Mouse (Mus musculus) hindbrain, embryonic 13.5 days (tissue): Measurements from ENCODE around the gene Cfap157. TPM values are rescaled to one million over a fixed set of nuclear protein-coding genes. Genes with fewer than 3 reads are reported as not detected.

Source experiments
- ATAC-seq: fragments of 200-750 bp; cut with Nextera tagmentation; 2 replicates; pipeline ENCODE4 v1.8.0; 2017; ENCODE audit warnings: moderate TSS enrichment; ENCODE audit not compliant: low FRiP score
- H3K27ac ChIP-seq: fragments of 300-500 bp; sonication (generic); 2 replicates; pipeline ENCODE4 v1.5.1; 2015; ENCODE audit warnings: inconsistent platforms, mild to moderate bottlenecking, moderate library complexity
- H3K27me3 ChIP-seq: fragments of 300-500 bp; sonication (generic); 2 replicates; pipeline ENCODE4 v1.6.1; 2015; ENCODE audit warnings: mild to moderate bottlenecking, inconsistent platforms
- H3K36me3 ChIP-seq: fragments of 300-500 bp; sonication (generic); 2 replicates; pipeline ENCODE4 v1.6.1; 2015; ENCODE audit warnings: mild to moderate bottlenecking, inconsistent platforms
- H3K4me1 ChIP-seq: fragments of 300-500 bp; sonication (generic); replicated peaks from 2 replicates; pipeline ENCODE4 v1.6.1; 2015; ENCODE audit warnings: inconsistent platforms
- H3K4me2 ChIP-seq: fragments of 300-500 bp; sonication (generic); 2 replicates; pipeline ENCODE4 v1.6.1; 2015; ENCODE audit warnings: inconsistent platforms, mild to moderate bottlenecking, moderate library complexity
- H3K4me3 ChIP-seq: fragments of 300-500 bp; sonication (generic); 2 replicates; pipeline ENCODE4 v1.5.1; 2015; ENCODE audit warnings: mild to moderate bottlenecking, inconsistent platforms
- H3K9ac ChIP-seq: fragments of 300-500 bp; sonication (generic); 2 replicates; pipeline ENCODE4 v1.6.1; 2015; ENCODE audit warnings: mild to moderate bottlenecking, inconsistent platforms
- H3K9me3 ChIP-seq: fragments of 300-500 bp; sonication (generic); 2 replicates; pipeline ENCODE4 v1.6.1; 2016; ENCODE audit warnings: inconsistent platforms
- WGBS: fragments of 180-500 bp; shearing (Covaris S2); methylation state at CpG from one replicate; pipeline ENCODE4 v1.1.7; 2015; 5-methylcytosine and 5-hydroxymethylcytosine counted together
- polyA plus RNA-seq: library from polyadenylated mRNA; unstranded; fragments of >200 nt; fragmentation: Nextera tagmentation; extraction: Ambion mirVana; gene quantifications from 2 replicates; pipeline ENCODE4 v1.2.1, GENCODE M21; 2015

The Cfap157 gene
- polyA plus RNA-seq: 1.0 and 1.5 TPM in 2 replicates

GRCm38 (mm10) chr2:32784048-32784681 lies at the start of gene Cfap157:
Gene Cfap157 (minus strand): TSS chr2:32784428.
- Histone ChIP-seq H3K4me1 (0 out of 2 replicates have a peak, but pooled peaks cover 5% of the 10 kb centered on the region), H3K4me3 (no peak within 1 kb of the TSS), H3K36me3 (peaks cover 13% of the 10 kb centered on the region), H3K27ac (no peak within 1 kb of the TSS; the same call in 1 of the 2 replicates), H3K9ac (peak within 1 kb of the TSS; percentile 46; the same call in 1 of the 2 replicates), H3K9me3 (no peaks in the 10 kb centered on the region), H3K27me3 (no peaks in the 10 kb centered on the region), H3K4me2 (no peak within 1 kb of the TSS)
- WGBS: 71% methylated on average over 4 of the region's 4 CpGs
- no peak for ATAC-seq

- H3K4me3 ChIP-seq: no peak overlapping the region
- ATAC-seq: no peak
These were observed 44.9 kb upstream of the Cfap157 start for GRCm38 (mm10) chr2:32828979-32829676.

GRCm38 (mm10) chr2:32825796-32826195 lies 41.6 kb upstream of the Cfap157 start:
- Histone ChIP-seq H3K36me3 (peaks cover 14% of the 10 kb centered on the region), H3K27me3 (no peaks in the 10 kb centered on the region), H3K27ac (no peak overlapping the region), H3K4me2 (no peak overlapping the region), H3K9me3 (no peaks in the 10 kb centered on the region), H3K4me1 (peaks cover 30% of the 10 kb centered on the region), H3K4me3 (no peak overlapping the region), H3K9ac (no peak overlapping the region)
- 81% methylated on average over 6 of the region's 6 CpGs for WGBS
- ATAC-seq: no peak

More at GRCm38 (mm10) chr2:32828979-32829676, 44.9 kb upstream of the Cfap157 start:
- H3K4me2 ChIP-seq: no peak overlapping the region
- H3K36me3 ChIP-seq: peaks cover 5% of the 10 kb centered on the region; the same call in 1 of the 2 replicates
- H3K9ac ChIP-seq: no peak overlapping the region
- H3K9me3 ChIP-seq: no peaks in the 10 kb centered on the region
- peaks cover 22% of the 10 kb centered on the region for H3K4me1 ChIP-seq
- H3K27ac ChIP-seq: no peak overlapping the region
- no peaks in the 10 kb centered on the region for H3K27me3 ChIP-seq
- 85% methylated on average over 11 of the region's 11 CpGs for WGBS

GRCm38 (mm10) chr2:32824778-32825177 lies 40.5 kb upstream of the Cfap157 start:
- Histone ChIP-seq H3K27ac (peak overlapping the region; percentile 67; the same call in 1 of the 2 replicates), H3K27me3 (no peaks in the 10 kb centered on the region), H3K4me3 (no peak overlapping the region), H3K36me3 (peaks cover 24% of the 10 kb centered on the region), H3K9ac (no peak overlapping the region), H3K4me1 (peaks cover 27% of the 10 kb centered on the region), H3K9me3 (no peaks in the 10 kb centered on the region), H3K4me2 (no peak overlapping the region)
- WGBS: 81% methylated on average over 1 of the region's 1 CpGs
- ATAC-seq: no peak

- no peak overlapping the region for H3K9ac ChIP-seq
- ATAC-seq: no peak
- no peak overlapping the region for H3K4me3 ChIP-seq
- no peaks in the 10 kb centered on the region for H3K9me3 ChIP-seq
- no peaks in the 10 kb centered on the region for H3K27me3 ChIP-seq
- 22% methylated on average over 8 of the region's 8 CpGs for WGBS
- peaks cover 29% of the 10 kb centered on the region for H3K36me3 ChIP-seq
- peaks cover 24% of the 10 kb centered on the region for H3K4me1 ChIP-seq
- H3K4me2 ChIP-seq: no peak overlapping the region
- H3K27ac ChIP-seq: peak overlapping the region; percentile 67
These were observed 40.0 kb upstream of the Cfap157 start for GRCm38 (mm10) chr2:32824181-32824580.

GRCm38 (mm10) chr2:32823579-32824154 lies 39.4 kb upstream of the Cfap157 start:
- Histone ChIP-seq H3K27ac (peak overlapping the region; percentile 67), H3K9me3 (no peaks in the 10 kb centered on the region), H3K36me3 (peaks cover 33% of the 10 kb centered on the region), H3K4me2 (no peak overlapping the region), H3K27me3 (no peaks in the 10 kb centered on the region), H3K4me1 (peaks cover 24% of the 10 kb centered on the region), H3K4me3 (no peak overlapping the region), H3K9ac (0 out of 2 replicates have a peak overlapping the region, but pooled peaks have one; percentile 15)
- ATAC-seq: no peak
- whole genome bisulfite sequencing: 50% methylated on average over 8 of the region's 8 CpGs

GRCm38 (mm10) chr2:32823153-32823552 lies 38.9 kb upstream of the Cfap157 start:
- Histone ChIP-seq H3K36me3 (peaks cover 37% of the 10 kb centered on the region), H3K4me2 (no peak overlapping the region), H3K27me3 (no peaks in the 10 kb centered on the region), H3K4me1 (peaks cover 24% of the 10 kb centered on the region), H3K4me3 (no peak overlapping the region), H3K9me3 (no peaks in the 10 kb centered on the region), H3K9ac (peak overlapping the region; percentile 15; the same call in 1 of the 2 replicates), H3K27ac (peak overlapping the region; percentile 67; the same call in 1 of the 2 replicates)
- no peak for ATAC-seq
- 40% methylated on average over 11 of the region's 11 CpGs for WGBS

GRCm38 (mm10) chr2:32822643-32823042 lies 38.4 kb upstream of the Cfap157 start:
- 81% methylated on average over 6 of the region's 6 CpGs for whole genome bisulfite sequencing
- Histone ChIP-seq H3K36me3 (peaks cover 42% of the 10 kb centered on the region), H3K9me3 (no peaks in the 10 kb centered on the region), H3K4me2 (no peak overlapping the region), H3K4me3 (no peak overlapping the region), H3K4me1 (peaks cover 28% of the 10 kb centered on the region), H3K9ac (peak overlapping the region; percentile 15; the same call in 1 of the 2 replicates), H3K27ac (peak overlapping the region; percentile 20; the same call in 1 of the 2 replicates), H3K27me3 (no peaks in the 10 kb centered on the region)
- ATAC-seq: no peak

GRCm38 (mm10) chr2:32821041-32821802 lies 37.0 kb upstream of the Cfap157 start:
- H3K27me3 ChIP-seq: no peaks in the 10 kb centered on the region
- no peak overlapping the region for H3K4me2 ChIP-seq
- no peaks in the 10 kb centered on the region for H3K9me3 ChIP-seq
- peaks cover 47% of the 10 kb centered on the region for H3K36me3 ChIP-seq
- 72% methylated on average over 11 of the region's 11 CpGs for WGBS
- H3K4me1 ChIP-seq: peaks cover 36% of the 10 kb centered on the region
- no peak overlapping the region for H3K4me3 ChIP-seq
- H3K9ac ChIP-seq: no peak overlapping the region
- no peak for ATAC-seq
- no peak overlapping the region for H3K27ac ChIP-seq

GRCm38 (mm10) chr2:32818208-32818607 lies 34.0 kb upstream of the Cfap157 start:
- Histone ChIP-seq H3K4me3 (no peak overlapping the region), H3K36me3 (peaks cover 74% of the 10 kb centered on the region), H3K27me3 (no peaks in the 10 kb centered on the region), H3K9me3 (no peaks in the 10 kb centered on the region), H3K4me2 (no peak overlapping the region), H3K9ac (no peak overlapping the region), H3K4me1 (peaks cover 19% of the 10 kb centered on the region), H3K27ac (peak overlapping the region; percentile 3; the same call in 1 of the 2 replicates)
- ATAC-seq: no peak
- WGBS: 92% methylated on average over 5 of the region's 5 CpGs

GRCm38 (mm10) chr2:32817589-32817988 lies 33.4 kb upstream of the Cfap157 start:
- H3K4me1 ChIP-seq: peaks cover 13% of the 10 kb centered on the region
- H3K27me3 ChIP-seq: no peaks in the 10 kb centered on the region
- peaks cover 80% of the 10 kb centered on the region for H3K36me3 ChIP-seq
- H3K27ac ChIP-seq: peak overlapping the region; percentile 70
- H3K4me2 ChIP-seq: no peak overlapping the region
- no peak overlapping the region; the same call in 1 of the 2 replicates for H3K9ac ChIP-seq
- WGBS: 65% methylated on average over 7 of the region's 7 CpGs
- no peaks in the 10 kb centered on the region for H3K9me3 ChIP-seq
- ATAC-seq: no peak
- H3K4me3 ChIP-seq: no peak overlapping the region
